Mouse (Mus musculus): ENCODE measurements at regions not wholly inside any gene's neighbourhood (a gene's known extent, or its start where the extent isn't known, plus 50 kb on each side); places are given as distances from the start of the nearest gene placed in this dataset.
A peak's percentile ranks its signal among the peaks of the same experiment; 100 is the strongest.

DNA sequence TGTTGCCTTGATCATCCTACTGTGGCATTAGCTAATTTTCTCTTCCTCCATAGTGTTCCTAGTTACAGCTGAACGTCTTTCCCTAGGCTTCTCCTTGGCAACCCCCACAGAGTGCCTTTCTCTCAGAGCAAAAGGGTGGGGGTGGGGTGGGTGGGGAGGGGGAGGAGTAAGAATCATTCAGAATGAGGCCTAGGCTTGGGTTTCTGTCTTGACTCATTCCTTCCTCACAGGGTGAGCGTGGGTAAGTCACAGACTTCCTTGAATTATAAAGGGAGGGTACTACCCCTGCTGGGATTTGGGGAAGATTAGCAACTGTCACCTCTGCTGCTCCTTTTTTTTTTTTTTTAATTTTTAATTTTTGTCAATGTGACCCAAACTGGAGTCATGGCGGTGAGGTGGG lies 114.5 kb downstream of the Dhx35 start:
- DNase-seq: no peak

- no peak for DNase-seq
These were observed 115.7 kb downstream of the Dhx35 start for GRCm38 (mm10) chr2:158910325-158910724.

- DNase-seq: no peak
These were observed 116.6 kb downstream of the Dhx35 start for GRCm38 (mm10) chr2:158911191-158911590.

DNA sequence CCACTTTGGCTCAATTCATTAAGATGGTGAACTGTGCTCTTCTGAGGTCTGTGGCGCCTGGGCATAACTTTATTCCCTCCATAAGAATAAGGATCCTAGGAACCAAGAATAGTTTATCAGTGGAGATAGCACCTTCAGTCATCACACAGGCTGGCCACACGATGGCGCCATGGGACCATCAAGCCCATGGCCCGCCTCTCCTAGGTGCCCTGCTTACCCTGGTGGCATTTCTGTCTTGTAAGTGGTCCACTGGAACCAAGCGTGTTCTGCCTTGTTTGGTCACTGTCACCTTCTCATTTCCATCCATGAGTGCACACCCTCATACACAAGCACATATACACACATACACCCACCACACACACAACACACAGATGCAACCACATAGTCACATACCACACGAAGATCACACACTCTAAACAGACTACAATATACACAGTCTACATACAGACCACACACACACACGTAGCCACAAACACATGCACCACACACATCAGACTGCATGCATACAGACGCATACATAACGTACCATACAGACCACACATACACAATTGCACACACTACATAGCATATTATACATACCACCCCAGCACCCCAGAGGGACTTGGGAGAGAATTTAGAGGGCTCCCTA lies 118.1 kb downstream of the Dhx35 start:
- DNase-seq: peak; percentile 2

DNA sequence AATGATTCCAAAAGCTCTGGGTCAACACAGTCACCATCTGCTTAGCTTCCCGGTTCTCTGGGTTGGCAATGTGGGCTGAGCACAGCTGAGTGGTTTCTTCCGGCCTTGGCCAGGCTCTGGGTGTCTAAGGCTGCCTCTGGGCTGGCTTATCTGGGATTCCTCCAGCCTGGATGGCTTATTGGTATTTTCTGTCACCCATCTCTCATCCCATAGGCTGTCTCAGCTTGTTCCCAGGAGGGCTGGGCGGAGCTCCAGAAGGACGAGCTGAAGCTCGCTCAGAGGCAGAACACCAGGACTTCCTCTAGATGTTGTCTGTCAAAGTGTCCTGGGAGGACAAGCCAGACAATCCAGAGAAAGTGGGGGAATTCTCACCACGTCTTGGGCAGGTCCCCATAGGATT lies 122.8 kb downstream of the Dhx35 start:
- no peak for DNase-seq

DNA sequence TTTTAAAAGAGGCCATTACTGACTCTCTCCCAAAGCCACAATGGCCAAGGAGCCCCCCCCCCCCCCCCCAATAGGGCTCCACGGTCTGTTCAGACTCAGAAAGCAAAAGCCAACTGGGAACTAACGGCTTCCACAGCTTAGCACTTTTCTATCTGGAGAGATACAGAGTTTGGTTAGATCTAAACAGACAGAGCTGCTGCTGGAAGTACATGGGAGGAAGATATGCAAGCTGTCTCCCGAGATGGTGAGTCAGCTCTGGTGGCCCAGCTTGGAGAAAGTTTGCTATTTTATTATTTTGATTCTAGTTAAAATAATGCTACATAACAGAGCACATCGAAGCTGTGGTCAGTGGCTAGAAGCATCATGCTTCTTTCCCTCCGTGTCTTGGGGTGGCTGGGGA lies 123.7 kb downstream of the Dhx35 start:
- no peak for DNase-seq

DNA sequence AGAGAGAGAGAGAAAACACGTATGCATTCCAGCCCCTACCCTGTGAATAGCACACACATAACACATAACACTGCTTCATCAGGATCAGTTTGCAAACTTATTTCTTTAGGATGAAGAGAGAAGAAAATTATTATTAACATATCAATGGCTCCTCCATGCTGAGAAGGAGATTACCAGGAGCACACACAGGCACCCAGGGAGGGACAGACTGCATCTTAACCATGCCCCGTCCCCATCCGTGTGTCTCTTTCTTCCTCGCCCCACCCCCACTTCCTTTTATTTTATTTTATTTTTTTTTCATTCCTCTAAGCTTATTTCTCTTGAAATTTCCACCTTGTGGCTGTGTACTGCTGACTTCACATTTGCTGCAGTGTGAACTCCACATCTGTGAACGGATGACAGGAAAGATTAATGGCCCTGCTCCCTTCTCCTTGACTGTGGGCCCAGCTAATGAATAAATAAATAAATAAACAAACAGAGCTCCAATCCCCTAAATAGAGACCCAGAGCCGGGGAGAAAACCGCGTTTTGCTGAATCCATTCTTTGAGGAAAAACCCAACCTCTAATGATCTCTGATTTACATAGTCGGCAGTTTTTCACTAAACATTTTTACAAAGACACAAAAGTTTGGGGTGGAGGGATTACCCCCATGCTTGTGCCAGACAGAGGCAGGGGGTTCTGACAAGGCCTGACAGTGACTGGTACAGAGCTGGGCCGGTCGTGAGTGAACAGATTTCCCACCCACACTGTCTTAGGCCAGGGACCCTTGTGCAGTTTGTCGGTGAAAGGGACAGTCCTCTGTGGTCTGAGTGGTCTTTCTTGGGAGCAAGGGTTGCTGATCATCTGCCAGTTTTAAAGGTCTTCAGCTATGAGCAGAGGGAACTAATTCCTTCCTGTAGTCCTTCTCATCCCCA lies 127.0 kb downstream of the Dhx35 start:
- DNase-seq: no peak

GRCm38 (mm10) chr2:158922766-158923165 lies 128.2 kb downstream of the Dhx35 start:
- no peak for DNase-seq

GRCm38 (mm10) chr2:158929507-158929906 lies 134.9 kb downstream of the Dhx35 start:
- no peak for DNase-seq

GRCm38 (mm10) chr2:158937948-158938565 lies 143.4 kb downstream of the Dhx35 start:
- no peak for DNase-seq

DNA sequence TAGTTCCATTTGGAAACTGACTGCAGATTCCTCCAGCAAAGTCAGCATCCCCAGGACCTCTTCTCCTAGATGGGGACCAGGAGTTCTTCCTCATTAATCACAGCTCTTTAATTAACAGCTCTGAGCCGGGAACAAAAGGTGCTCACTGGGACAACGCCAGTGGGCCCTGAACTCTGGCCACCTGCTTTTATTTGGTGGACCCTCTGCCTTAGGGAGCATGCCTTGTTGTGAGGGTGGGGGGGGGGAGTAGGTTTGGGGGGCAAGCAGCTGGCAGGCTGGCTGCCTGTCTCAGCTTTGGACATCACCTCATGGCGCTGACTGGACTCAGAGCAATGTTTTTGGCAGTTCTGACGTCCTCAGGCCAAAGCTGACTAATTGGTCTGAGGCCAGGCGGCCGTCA lies 154.8 kb downstream of the Dhx35 start:
- DNase-seq: no peak

DNA sequence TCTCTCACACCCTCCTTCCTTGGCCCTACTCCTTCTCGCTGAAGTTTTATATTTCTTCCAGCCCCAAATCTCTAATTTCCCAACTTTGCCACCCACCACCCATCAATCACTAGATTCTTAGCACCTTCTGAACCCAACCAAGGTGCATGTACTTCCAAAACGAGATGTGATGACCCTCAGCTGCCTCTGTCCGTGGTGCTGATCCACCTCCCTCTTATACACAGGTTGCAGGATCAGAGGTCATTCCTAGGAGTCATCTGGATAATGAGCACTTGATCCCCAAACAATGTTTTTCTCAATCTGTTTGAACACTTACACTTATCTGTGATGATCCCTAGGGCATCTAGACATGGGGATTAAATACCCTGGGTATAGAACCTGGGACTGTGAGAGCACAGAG lies 156.5 kb downstream of the Dhx35 start:
- no peak for DNase-seq

DNA sequence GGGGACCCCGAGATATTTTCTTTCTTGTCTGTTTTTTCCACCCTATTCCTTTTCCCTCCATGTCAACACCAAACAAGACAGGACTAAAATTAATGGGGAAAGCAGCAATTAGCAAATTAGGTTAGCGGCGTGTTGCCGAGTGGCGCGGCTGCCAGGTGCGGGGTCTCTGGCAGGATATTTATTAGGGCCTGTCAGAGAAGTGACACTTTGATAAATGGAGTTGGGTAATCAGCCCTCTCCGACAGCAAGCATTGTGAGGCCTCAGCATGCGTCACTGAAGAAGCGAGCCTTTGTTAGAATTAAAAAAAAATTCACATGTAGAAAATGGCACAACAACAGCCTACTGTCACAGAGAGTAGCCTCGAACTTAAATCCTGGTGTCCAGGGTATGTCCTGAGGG lies 162.3 kb downstream of the Dhx35 start:
- no peak for DNase-seq

- DNase-seq: no peak
These were observed 170.5 kb downstream of the Dhx35 start for GRCm38 (mm10) chr2:158965003-158965665.

DNA sequence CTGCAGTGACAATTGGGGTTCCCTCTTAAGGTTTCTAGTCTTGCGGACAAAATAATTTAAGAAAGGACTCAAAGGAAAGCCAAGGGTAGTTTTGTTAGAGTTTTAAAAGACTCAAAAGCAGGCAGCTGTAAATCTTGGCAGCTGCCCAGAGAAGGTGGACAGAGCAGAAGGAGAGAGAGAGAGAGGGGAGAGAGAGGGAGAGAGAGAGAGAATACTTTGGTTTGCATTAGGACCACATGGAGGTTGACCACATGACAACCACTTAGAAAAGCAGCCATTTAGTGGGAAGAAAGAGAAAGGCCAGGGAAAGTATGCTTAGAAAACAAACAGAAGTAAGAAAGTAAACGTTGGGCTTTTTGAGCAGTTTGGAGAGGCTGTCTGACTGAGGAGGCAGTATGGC lies 177.6 kb downstream of the Dhx35 start:
- no peak for DNase-seq

GRCm38 (mm10) chr2:158985529-158986148 lies 191.0 kb downstream of the Dhx35 start:
- no peak for DNase-seq

DNA sequence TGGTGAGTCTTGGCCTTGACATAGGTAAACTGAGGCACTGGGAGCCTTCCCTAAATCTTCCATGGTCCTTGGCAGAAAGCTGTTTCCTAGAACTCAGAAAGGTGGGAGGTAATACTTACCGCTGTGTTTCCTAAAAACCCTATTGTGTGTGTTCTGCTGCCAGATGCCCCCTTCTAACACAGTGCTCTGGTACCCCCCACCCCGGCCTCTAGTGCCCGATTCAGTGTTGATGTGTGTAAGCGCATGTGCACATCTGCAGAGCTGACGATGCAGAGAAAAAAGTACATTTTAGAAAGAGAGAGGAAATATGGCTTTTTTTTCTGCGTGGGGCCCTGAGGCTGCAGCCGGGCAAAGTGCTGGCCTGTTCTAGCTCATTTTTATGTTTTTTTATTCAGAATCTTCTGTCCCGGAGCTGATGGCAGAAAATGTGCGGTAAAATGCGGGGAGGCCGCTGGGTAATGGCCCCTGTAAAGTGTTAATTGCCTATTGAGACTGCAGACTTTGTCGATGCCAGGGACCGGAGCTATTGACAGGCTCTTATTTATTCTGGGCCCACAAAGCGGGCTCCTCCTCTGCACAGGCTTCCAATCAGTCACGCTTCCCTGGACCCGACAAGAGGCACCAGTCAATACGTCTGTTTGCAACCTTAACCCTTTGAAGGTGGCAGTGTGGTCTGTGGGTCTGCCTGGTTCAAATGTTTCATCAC lies 208.0 kb downstream of the Dhx35 start:
- no peak for DNase-seq

DNA sequence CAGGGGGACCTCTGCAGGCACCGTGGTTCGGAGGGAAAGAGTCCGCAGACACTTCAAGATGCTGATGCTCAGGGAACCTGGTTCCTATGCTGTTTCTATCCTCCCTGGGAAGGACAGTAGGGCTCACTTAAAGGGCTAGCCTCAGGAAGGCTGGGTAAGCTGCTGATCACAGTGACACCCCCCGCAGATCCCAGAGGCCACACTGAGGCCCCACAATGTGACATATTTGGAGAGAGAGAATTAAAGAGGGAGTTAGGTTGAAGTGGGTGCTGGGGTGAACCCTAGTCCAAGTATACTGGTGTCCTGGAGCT lies 208.5 kb downstream of the Dhx35 start:
- no peak for DNase-seq

GRCm38 (mm10) chr2:159004417-159004816 lies 209.8 kb downstream of the Dhx35 start:
- no peak for DNase-seq

GRCm38 (mm10) chr2:159012725-159013124 lies 218.1 kb downstream of the Dhx35 start:
- no peak for DNase-seq

DNA sequence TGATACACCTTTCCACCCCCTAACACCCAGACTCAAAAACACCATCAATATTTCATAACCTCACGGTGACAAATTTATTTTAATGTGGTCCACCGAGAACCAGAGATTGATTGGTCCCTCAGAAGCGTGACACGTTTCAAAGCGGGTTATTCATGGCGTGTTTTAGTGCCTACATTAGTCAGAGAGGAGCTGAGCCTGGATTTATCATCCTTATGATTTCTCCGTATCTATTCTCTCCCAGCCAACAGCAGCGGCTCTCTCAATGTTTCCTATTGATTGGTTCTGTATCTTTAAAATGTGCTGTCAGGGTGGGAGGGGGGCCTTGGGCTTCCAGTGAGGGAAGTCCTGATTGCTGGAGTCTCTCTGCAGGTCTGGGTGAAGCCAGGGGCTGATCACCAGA lies 219.9 kb downstream of the Dhx35 start:
- DNase-seq: no peak

GRCm38 (mm10) chr2:159019921-159020534 lies 225.4 kb downstream of the Dhx35 start:
- DNase-seq: no peak

Measured in cerebellum, adult 11 months (tissue).